Mouse (Mus musculus): ENCODE results near the gene Brms1l.

- no peak for TF ChIP-seq CTCF (IDR thresholded peaks at IDR 0.05; ENCODE audit: borderline replicate concordance, extremely low read depth, insufficient read depth, insufficient read length)
- TF ChIP-seq POLR2A (IDR thresholded peaks at IDR 0.05; ENCODE audit: borderline replicate concordance, extremely low read depth, insufficient read depth, insufficient read length, poor library complexity, severe bottlenecking): no peak
Observed at GRCm38 (mm10) chr12:55798745-55799144, 37.4 kb upstream of the Brms1l start.
